Mouse (Mus musculus): ENCODE measurements around the gene Pcmt1. TPM values are rescaled to one million over a fixed set of nuclear protein-coding genes. Genes with fewer than 3 reads are reported as not detected.

Pcmt1 gene
- polyA plus RNA-seq, 1 experiment = 35.5 TPM

DNA sequence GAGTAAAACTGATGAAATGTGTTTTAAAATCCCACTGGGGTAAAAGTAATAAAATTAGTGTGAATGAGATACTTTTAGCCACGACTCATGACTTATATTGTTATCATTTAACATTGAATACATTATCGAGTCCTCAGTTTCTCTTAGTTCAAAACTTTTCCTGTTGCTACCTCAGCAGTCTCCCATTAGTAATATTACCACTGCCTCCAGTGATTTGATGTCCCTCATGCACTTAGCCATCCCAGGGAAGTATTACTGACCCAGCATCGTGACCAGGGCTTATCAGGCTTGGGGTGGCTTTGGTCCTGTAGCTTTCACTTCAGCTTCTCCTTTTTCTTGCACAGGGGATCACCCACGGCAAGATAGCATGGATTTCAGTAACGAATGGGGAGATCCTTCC is 29.2 kb upstream of the Pcmt1 start:
- Histone ChIP-seq H3K27ac (ENCODE audit: control insufficient read depth, insufficient read depth, low read length) (no peak overlapping the region), H3K36me3 (ENCODE audit: control insufficient read depth, insufficient read depth, low read length) (peaks cover 66% of the 10 kb centered on the region), H3K27me3 (ENCODE audit: control insufficient read depth, insufficient read depth, low read length) (no peaks in the 10 kb centered on the region), H3K4me1 (replicated peaks; ENCODE audit: control insufficient read depth, insufficient read depth, low read length) (no peaks in the 10 kb centered on the region), H3K4me3 (ENCODE audit: control insufficient read depth, insufficient read depth, low read length) (no peak overlapping the region)
- DNase-seq = no peak
- 96% methylated on average over 5 of the region's 5 CpGs for WGBS
- TF ChIP-seq POLR2A (IDR thresholded peaks at IDR 0.05; ENCODE audit: control insufficient read depth, extremely low read depth, insufficient read depth, low read length, poor library complexity) (no peak), CTCF (IDR thresholded peaks at IDR 0.05; ENCODE audit: borderline replicate concordance, control insufficient read depth, extremely low read depth, insufficient read depth, low read length, poor library complexity) (no peak)

DNA sequence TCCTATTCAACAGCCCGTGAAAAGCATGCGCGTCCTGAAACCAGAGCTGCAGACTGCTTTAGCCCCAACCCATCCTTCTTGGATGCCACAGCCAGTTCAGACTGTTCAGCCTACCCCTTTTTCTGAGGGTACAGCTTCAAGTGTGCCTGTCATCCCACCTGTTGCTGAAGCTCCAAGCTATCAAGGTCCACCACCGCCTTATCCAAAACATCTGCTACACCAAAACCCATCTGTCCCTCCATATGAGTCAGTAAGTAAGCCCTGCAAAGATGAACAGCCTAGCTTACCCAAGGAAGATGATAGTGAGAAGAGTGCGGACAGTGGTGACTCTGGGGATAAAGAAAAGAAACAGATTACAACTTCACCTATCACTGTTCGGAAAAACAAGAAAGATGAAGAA is 21.6 kb upstream of the Pcmt1 start:
- H3K36me3 ChIP-seq (ENCODE audit: control insufficient read depth, insufficient read depth, low read length) = peaks cover 85% of the 10 kb centered on the region
- H3K27ac ChIP-seq (ENCODE audit: control insufficient read depth, insufficient read depth, low read length) = no peak overlapping the region
- WGBS = 99% methylated on average over 6 of the region's 6 CpGs
- no peaks in the 10 kb centered on the region for H3K4me1 ChIP-seq (replicated peaks; ENCODE audit: control insufficient read depth, insufficient read depth, low read length)
- H3K4me3 ChIP-seq (ENCODE audit: control insufficient read depth, insufficient read depth, low read length) = no peak overlapping the region
- H3K27me3 ChIP-seq (ENCODE audit: control insufficient read depth, insufficient read depth, low read length) = no peaks in the 10 kb centered on the region
- DNase-seq = no peak
- TF ChIP-seq POLR2A (IDR thresholded peaks at IDR 0.05; ENCODE audit: control insufficient read depth, extremely low read depth, insufficient read depth, low read length, poor library complexity) (no peak), CTCF (IDR thresholded peaks at IDR 0.05; ENCODE audit: borderline replicate concordance, control insufficient read depth, extremely low read depth, insufficient read depth, low read length, poor library complexity) (no peak)

DNA sequence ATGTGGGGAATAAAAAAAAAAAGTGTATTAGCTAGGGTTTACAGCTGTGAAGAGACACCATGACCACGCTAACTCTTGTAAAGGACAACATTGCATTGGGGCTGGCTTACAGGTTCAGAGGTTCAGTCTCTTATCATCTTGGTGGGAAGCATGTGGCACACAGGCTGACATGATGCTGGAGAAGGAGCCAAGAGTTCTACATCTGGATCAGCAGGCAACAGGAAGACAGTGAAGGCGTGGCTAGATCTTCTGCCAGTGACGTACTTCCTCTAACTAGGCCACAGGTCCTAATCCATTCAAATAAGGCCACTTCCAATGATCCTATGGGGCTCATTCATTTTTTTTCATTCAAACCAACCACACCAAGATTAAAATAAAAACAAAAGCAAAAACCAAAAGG is 19.2 kb upstream of the Pcmt1 start:
- Histone ChIP-seq H3K27me3 (ENCODE audit: control insufficient read depth, insufficient read depth, low read length) (no peaks in the 10 kb centered on the region), H3K36me3 (ENCODE audit: control insufficient read depth, insufficient read depth, low read length) (peaks cover 88% of the 10 kb centered on the region), H3K27ac (ENCODE audit: control insufficient read depth, insufficient read depth, low read length) (no peak overlapping the region), H3K4me3 (ENCODE audit: control insufficient read depth, insufficient read depth, low read length) (no peak overlapping the region), H3K4me1 (replicated peaks; ENCODE audit: control insufficient read depth, insufficient read depth, low read length) (no peaks in the 10 kb centered on the region)
- 87% methylated on average over 3 of the region's 3 CpGs for WGBS
- DNase-seq = no peak
- TF ChIP-seq POLR2A (IDR thresholded peaks at IDR 0.05; ENCODE audit: control insufficient read depth, extremely low read depth, insufficient read depth, low read length, poor library complexity) (no peak), CTCF (IDR thresholded peaks at IDR 0.05; ENCODE audit: borderline replicate concordance, control insufficient read depth, extremely low read depth, insufficient read depth, low read length, poor library complexity) (no peak)

DNA sequence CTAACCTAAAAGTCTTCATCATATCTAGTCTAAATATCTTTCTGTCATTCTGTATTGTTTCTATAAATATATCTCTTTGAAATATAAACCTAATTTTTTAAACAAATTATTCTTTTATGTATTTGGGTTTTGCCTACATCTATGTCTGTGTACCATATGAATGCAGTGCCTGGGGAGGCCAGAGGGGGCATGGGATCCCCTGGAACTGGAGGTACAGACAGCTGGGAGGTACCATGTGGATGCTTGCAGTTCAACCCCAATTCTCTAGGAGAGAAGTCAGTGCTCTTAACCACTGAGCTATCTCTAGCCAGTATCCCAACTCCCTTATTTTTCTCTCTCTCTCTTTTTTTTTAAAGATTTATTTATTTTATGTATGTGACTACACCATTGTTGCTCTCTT is 14.3 kb upstream of the Pcmt1 start:
- Histone ChIP-seq H3K4me3 (ENCODE audit: control insufficient read depth, insufficient read depth, low read length) (no peak overlapping the region), H3K36me3 (ENCODE audit: control insufficient read depth, insufficient read depth, low read length) (peaks cover 78% of the 10 kb centered on the region), H3K27me3 (ENCODE audit: control insufficient read depth, insufficient read depth, low read length) (no peaks in the 10 kb centered on the region), H3K27ac (ENCODE audit: control insufficient read depth, insufficient read depth, low read length) (no peak overlapping the region), H3K4me1 (replicated peaks; ENCODE audit: control insufficient read depth, insufficient read depth, low read length) (no peaks in the 10 kb centered on the region)
- peak; percentile 21 for DNase-seq
- TF ChIP-seq CTCF (IDR thresholded peaks at IDR 0.05; ENCODE audit: borderline replicate concordance, control insufficient read depth, extremely low read depth, insufficient read depth, low read length, poor library complexity) (no peak), POLR2A (IDR thresholded peaks at IDR 0.05; ENCODE audit: control insufficient read depth, extremely low read depth, insufficient read depth, low read length, poor library complexity) (no peak)

DNA sequence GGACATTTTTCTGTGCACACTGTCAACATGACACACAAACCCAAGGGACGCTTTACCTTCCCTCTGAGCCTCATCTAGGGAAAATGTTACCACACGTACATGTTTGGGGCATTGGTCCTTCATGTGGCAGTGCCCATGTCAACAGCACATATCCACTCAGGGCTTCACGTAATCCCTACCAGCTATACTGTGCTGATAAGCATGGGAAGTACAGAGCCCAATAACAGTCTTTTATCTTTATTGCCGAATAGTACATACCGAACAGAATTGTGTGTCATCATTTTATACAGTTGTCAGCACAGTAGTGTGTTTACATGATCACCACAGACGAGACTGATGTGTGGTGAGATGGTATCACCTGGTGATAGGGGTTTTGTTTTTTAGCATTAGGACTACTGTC is 6.0 kb upstream of the Pcmt1 start:
- Histone ChIP-seq H3K27me3 (ENCODE audit: control insufficient read depth, insufficient read depth, low read length) (no peaks in the 10 kb centered on the region), H3K27ac (ENCODE audit: control insufficient read depth, insufficient read depth, low read length) (no peak overlapping the region), H3K4me3 (ENCODE audit: control insufficient read depth, insufficient read depth, low read length) (no peak overlapping the region), H3K4me1 (replicated peaks; ENCODE audit: control insufficient read depth, insufficient read depth, low read length) (peaks cover 7% of the 10 kb centered on the region), H3K36me3 (ENCODE audit: control insufficient read depth, insufficient read depth, low read length) (peaks cover 8% of the 10 kb centered on the region)
- WGBS = 93% methylated on average over 6 of the region's 6 CpGs
- no peak for DNase-seq
- TF ChIP-seq POLR2A (IDR thresholded peaks at IDR 0.05; ENCODE audit: control insufficient read depth, extremely low read depth, insufficient read depth, low read length, poor library complexity) (no peak), CTCF (IDR thresholded peaks at IDR 0.05; ENCODE audit: borderline replicate concordance, control insufficient read depth, extremely low read depth, insufficient read depth, low read length, poor library complexity) (no peak)

DNA sequence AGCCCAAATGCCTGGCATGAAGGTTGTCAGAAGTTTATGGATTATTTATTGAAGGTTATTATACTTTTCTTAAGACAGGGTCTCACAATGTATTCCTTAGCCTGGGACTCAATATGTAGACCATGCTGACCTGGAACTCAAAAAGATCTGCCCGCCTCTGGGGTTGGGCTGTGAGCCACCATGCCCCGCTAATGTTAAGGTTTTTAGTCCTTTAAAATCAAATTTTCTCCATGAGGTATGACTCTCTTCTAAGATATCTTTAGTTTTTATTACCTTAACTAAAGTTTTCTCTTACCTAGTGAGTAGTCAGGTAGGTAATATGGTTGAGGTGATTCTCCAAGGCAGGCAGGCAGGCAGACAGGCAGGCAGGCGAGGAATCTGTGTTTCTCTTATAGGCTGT is 1.3 kb upstream of the Pcmt1 start:
- peaks cover 11% of the 10 kb centered on the region for H3K4me1 ChIP-seq (replicated peaks; ENCODE audit: control insufficient read depth, insufficient read depth, low read length)
- no peaks in the 10 kb centered on the region for H3K36me3 ChIP-seq (ENCODE audit: control insufficient read depth, insufficient read depth, low read length)
- 78% methylated on average over 3 of the region's 3 CpGs for WGBS
- no peaks in the 10 kb centered on the region for H3K27me3 ChIP-seq (ENCODE audit: control insufficient read depth, insufficient read depth, low read length)
- no peak overlapping the region for H3K27ac ChIP-seq (ENCODE audit: control insufficient read depth, insufficient read depth, low read length)
- no peak for DNase-seq
- H3K4me3 ChIP-seq (ENCODE audit: control insufficient read depth, insufficient read depth, low read length) = no peak overlapping the region
- no peak for TF ChIP-seq POLR2A (IDR thresholded peaks at IDR 0.05; ENCODE audit: control insufficient read depth, extremely low read depth, insufficient read depth, low read length, poor library complexity)

DNA sequence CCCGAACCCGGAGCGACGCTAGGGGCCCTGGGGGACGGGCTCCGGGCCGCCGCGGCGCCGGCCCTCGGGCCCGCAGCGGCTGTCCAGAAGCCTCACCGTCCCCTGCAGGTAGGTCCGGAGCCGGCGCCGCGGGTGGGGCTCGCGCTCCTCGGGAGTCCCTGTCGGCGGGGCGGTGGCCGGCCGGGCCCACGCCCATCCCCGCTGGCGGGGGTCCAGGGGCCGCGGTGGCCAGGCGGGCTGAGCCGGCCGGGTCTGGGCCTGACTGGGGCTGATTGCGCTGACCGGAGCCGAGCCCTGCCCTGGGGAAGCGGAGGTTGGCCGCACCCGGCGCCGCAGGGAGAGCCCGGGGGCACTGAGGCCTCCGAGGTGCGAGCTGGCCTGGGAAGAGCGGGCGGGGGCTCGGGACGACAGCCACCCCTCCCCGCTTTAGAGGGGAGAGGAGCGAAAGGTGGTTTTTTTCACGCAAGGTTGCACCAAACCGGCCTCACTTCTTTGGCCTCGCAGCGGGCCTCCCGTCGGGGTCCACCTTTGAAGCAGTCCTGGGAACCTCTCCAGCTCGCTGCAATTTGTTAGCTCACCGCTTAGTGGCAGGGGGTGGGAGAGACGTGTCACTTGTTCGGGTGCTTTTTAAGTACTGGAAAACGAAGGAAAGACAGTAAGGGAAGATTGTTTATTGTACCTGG is 548 bp upstream of the Pcmt1 start:
- Histone ChIP-seq H3K4me1 (replicated peaks; ENCODE audit: control insufficient read depth, insufficient read depth, low read length) (peaks cover 11% of the 10 kb centered on the region), H3K4me3 (ENCODE audit: control insufficient read depth, insufficient read depth, low read length) (peak overlapping the region; percentile 92), H3K27me3 (ENCODE audit: control insufficient read depth, insufficient read depth, low read length) (no peaks in the 10 kb centered on the region), H3K36me3 (ENCODE audit: control insufficient read depth, insufficient read depth, low read length) (no peaks in the 10 kb centered on the region), H3K27ac (ENCODE audit: control insufficient read depth, insufficient read depth, low read length) (no peak overlapping the region)
- DNase-seq = peak; percentile 59
- TF ChIP-seq CTCF (IDR thresholded peaks at IDR 0.05; ENCODE audit: borderline replicate concordance, control insufficient read depth, extremely low read depth, insufficient read depth, low read length, poor library complexity) (0 out of 2 replicates have a peak, but pooled peaks have one; percentile 32), POLR2A (IDR thresholded peaks at IDR 0.05; ENCODE audit: control insufficient read depth, extremely low read depth, insufficient read depth, low read length, poor library complexity) (no peak)
- WGBS = under 1% methylated on average over 64 of the region's 64 CpGs

Measured in thymus, adult 2 months (tissue).